Mouse (Mus musculus) thymus, adult 18-20 months (tissue): ENCODE results near the gene Pglyrp3.
"Not testable (repeated sequence)": the region's sequence is repeated elsewhere in the genome, so short reads cannot be mapped to it uniquely, and the experiment has no call there.

Source experiments
- DNase-seq, 2 experiments: peaks; one replicate each; pipeline ENCODE4 v3.0.0; 2022; ENCODE audit warnings: mixed read lengths in 2 of 2

Pglyrp3 gene

GRCm38 (mm10) chr3:92014283-92014682, at the start of gene Pglyrp3:
TSS of gene Pglyrp3 (plus strand) at chr3:92014583.
- no peak for DNase-seq

GRCm38 (mm10) chr3:92011001-92011400, 3.4 kb upstream of the Pglyrp3 start:
- no peak for DNase-seq

GRCm38 (mm10) chr3:92024541-92024940, 10.2 kb downstream of the Pglyrp3 start:
- not testable (repeated sequence) for DNase-seq

DNA sequence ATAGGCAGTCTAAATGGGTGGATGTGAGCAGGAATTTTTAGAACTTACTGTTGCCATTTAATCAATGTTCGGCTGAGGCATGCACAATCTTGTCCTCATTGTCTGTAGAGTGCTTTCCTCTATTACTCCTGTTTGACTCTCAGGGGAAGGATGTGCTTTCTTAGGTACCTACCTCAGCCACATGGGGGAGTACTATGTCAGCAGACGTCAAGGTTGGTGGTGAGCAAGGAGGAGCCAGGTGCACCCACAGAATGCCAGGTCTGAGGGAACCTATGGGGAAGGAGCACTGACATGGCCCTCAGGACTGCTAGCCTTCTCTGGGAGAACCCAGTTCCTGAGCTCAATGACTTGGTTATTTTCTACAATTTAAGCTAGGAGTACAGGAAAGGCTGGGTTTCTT, 18.8 kb downstream of the Pglyrp3 start:
- no peak for DNase-seq

DNA sequence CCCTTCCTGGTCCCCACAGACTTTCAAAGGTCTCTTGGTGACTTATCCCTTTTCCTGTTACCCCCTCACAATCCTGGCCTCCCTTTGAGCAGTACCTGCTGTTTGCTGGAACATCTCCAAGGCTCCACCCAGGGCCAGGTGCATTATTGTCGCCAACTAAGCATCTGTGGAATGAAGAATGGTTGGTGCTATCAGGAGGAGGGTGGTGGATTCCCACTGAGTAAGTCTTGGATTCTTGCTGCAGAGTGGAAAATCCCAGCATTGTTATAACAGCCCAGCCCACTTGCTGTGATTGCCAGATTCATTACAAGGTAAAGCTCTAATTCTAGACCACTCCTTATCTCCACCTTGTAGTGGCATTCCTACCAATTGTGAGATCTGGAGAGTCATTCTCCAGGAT, 19.5 kb downstream of the Pglyrp3 start:
- no peak for DNase-seq

GRCm38 (mm10) chr3:92050382-92051054, 36.1 kb downstream of the Pglyrp3 start:
- no peak for DNase-seq

GRCm38 (mm10) chr3:92080462-92081284, 66.3 kb downstream of the Pglyrp3 start:
- peak; percentile 4 to 9 for DNase-seq
